ENCODE assay signal across 8 mouse cellular contexts in genomic region chr12:16799928-16800258, GRCm38 (mm10). TPM values are rescaled to one million over a fixed set of nuclear protein-coding genes. Genes with fewer than 3 reads are reported as not detected.
DNase-seq lines count a peak whose midpoint lies in the region; ATAC-seq and TF ChIP-seq lines count a peak whose summit lies in the region.

No protein-coding gene starts in this region.

- 0 out of 2 replicates have a peak, but pooled peaks cover 7% of the 10 kb centered on the region for H3K27me3 ChIP-seq in heart, embryonic 15.5 days
- H3K27me3 ChIP-seq in heart, adult 2 months (ENCODE audit: control insufficient read depth, insufficient read depth, low read length) = peaks cover 2% of the 10 kb centered on the region; the same call in 1 of the 2 replicates
- no peaks in the 10 kb centered on the region; the same call in 1 of the 2 replicates for H3K27me3 ChIP-seq in embryonic facial prominence, embryonic 14.5 days (replicated peaks; ENCODE audit: control insufficient read depth, insufficient read depth, low read length)
- H3K27me3 ChIP-seq in intestine, postnatal 0 days (replicated peaks; ENCODE audit: control insufficient read depth, insufficient read depth, low read length) = no peaks in the 10 kb centered on the region
- no peaks in the 10 kb centered on the region for H3K27me3 ChIP-seq in neural tube, embryonic 12.5 days (replicated peaks)

- H3K4me3 ChIP-seq in heart, embryonic 15.5 days = peak overlapping the region; percentile 60
- no peak overlapping the region for H3K4me3 ChIP-seq in heart, adult 2 months
- peak overlapping the region; percentile 59 for H3K4me3 ChIP-seq in embryonic facial prominence, embryonic 14.5 days (ENCODE audit: low read depth, low read length)
- peak overlapping the region; percentile 54 for H3K4me3 ChIP-seq in intestine, postnatal 0 days (ENCODE audit: low read depth, low read length)
- H3K4me3 ChIP-seq in neural tube, embryonic 12.5 days = peak overlapping the region; percentile 64

- no peaks in the 10 kb centered on the region for H3K79me2 ChIP-seq in heart, adult 2 months (replicated peaks; ENCODE audit: control insufficient read depth, insufficient read depth, low read length)

- no peaks in the 10 kb centered on the region for H3K9me3 ChIP-seq in heart, embryonic 15.5 days (replicated peaks)
- H3K9me3 ChIP-seq in embryonic facial prominence, embryonic 14.5 days (ENCODE audit: control insufficient read depth, low read length) = no peaks in the 10 kb centered on the region
- no peaks in the 10 kb centered on the region for H3K9me3 ChIP-seq in intestine, postnatal 0 days (ENCODE audit: control insufficient read depth)
- H3K9me3 ChIP-seq in neural tube, embryonic 12.5 days = no peaks in the 10 kb centered on the region

- H3K36me3 ChIP-seq in heart, embryonic 15.5 days = no peaks in the 10 kb centered on the region
- H3K36me3 ChIP-seq in heart, adult 2 months (ENCODE audit: control insufficient read depth, insufficient read depth, low read length) = no peaks in the 10 kb centered on the region
- no peaks in the 10 kb centered on the region for H3K36me3 ChIP-seq in embryonic facial prominence, embryonic 14.5 days (ENCODE audit: control insufficient read depth, insufficient read depth, low read length)
- H3K36me3 ChIP-seq in intestine, postnatal 0 days (ENCODE audit: control insufficient read depth, insufficient read depth) = no peaks in the 10 kb centered on the region
- H3K36me3 ChIP-seq in neural tube, embryonic 12.5 days = no peaks in the 10 kb centered on the region

- no peak for TF ChIP-seq EP300 in heart, adult 2 months (IDR thresholded peaks at IDR 0.05; ENCODE audit: insufficient read depth, low read depth, low read length)

- ATAC-seq in heart, embryonic 15.5 days (replicated peaks; ENCODE audit: insufficient number of reproducible peaks, insufficient read depth, low FRiP score, low read depth) = no peak
- ATAC-seq in embryonic facial prominence, embryonic 14.5 days (ENCODE audit: low read depth) = no peak
- no peak for ATAC-seq in intestine, postnatal 0 days
- peak; percentile 27; the same call in 1 of the 2 replicates for ATAC-seq in neural tube, embryonic 12.5 days (ENCODE audit: low FRiP score, low read depth)

- WGBS in heart, embryonic 15.5 days = 28% methylated on average over 6 of the region's 6 CpGs
- WGBS in heart, adult 2 months = 45% methylated on average over 3 of the region's 6 CpGs
- WGBS in embryonic facial prominence, embryonic 14.5 days = 4% methylated on average over 3 of the region's 6 CpGs
- 16% methylated on average over 6 of the region's 6 CpGs for WGBS in intestine, postnatal 0 days
- WGBS in neural tube, embryonic 12.5 days = 4% methylated on average over 4 of the region's 6 CpGs

- no peak overlapping the region for H3K9ac ChIP-seq in heart, embryonic 15.5 days
- no peak overlapping the region for H3K9ac ChIP-seq in heart, adult 2 months (ENCODE audit: low read depth, low read length)
- peak overlapping the region; percentile 70 for H3K9ac ChIP-seq in embryonic facial prominence, embryonic 14.5 days (ENCODE audit: low read depth, low read length)
- H3K9ac ChIP-seq in intestine, postnatal 0 days (ENCODE audit: low read depth, low read length) = peak overlapping the region; percentile 59
- peak overlapping the region; percentile 80; the same call in 1 of the 2 replicates for H3K9ac ChIP-seq in neural tube, embryonic 12.5 days

- peaks cover 14% of the 10 kb centered on the region for H3K4me1 ChIP-seq in heart, embryonic 15.5 days (replicated peaks)
- peaks cover 3% of the 10 kb centered on the region; the same call in 1 of the 2 replicates for H3K4me1 ChIP-seq in heart, adult 2 months (ENCODE audit: control insufficient read depth, insufficient read depth, low read length)
- peaks cover 6% of the 10 kb centered on the region for H3K4me1 ChIP-seq in embryonic facial prominence, embryonic 14.5 days (ENCODE audit: control insufficient read depth, insufficient read depth, low read length)
- 0 out of 2 replicates have a peak, but pooled peaks cover 3% of the 10 kb centered on the region for H3K4me1 ChIP-seq in intestine, postnatal 0 days (replicated peaks; ENCODE audit: control insufficient read depth, insufficient read depth, low read length)
- peaks cover 15% of the 10 kb centered on the region for H3K4me1 ChIP-seq in neural tube, embryonic 12.5 days

- no peak overlapping the region for H3K27ac ChIP-seq in heart, embryonic 15.5 days
- H3K27ac ChIP-seq in heart, adult 2 months = no peak overlapping the region
- no peak overlapping the region for H3K27ac ChIP-seq in embryonic facial prominence, embryonic 14.5 days (replicated peaks; ENCODE audit: low read depth, low read length)
- no peak overlapping the region for H3K27ac ChIP-seq in intestine, postnatal 0 days (ENCODE audit: low read depth, low read length)
- no peak overlapping the region for H3K27ac ChIP-seq in neural tube, embryonic 12.5 days

- peak overlapping the region; percentile 100 for H3K4me2 ChIP-seq in heart, embryonic 15.5 days
- peak overlapping the region; percentile 98 for H3K4me2 ChIP-seq in embryonic facial prominence, embryonic 14.5 days (ENCODE audit: low read depth, low read length)
- H3K4me2 ChIP-seq in intestine, postnatal 0 days (replicated peaks; ENCODE audit: low read depth) = peak overlapping the region; percentile 98
- peak overlapping the region; percentile 92 for H3K4me2 ChIP-seq in neural tube, embryonic 12.5 days (replicated peaks)

- TF ChIP-seq CTCF in heart, adult 2 months (IDR thresholded peaks at IDR 0.05) = no peak
- no peak for TF ChIP-seq CTCF in intestine, postnatal 0 days (IDR thresholded peaks at IDR 0.05; ENCODE audit: low read depth)

- no peak for DNase-seq in heart, adult 2 months
- no peak for DNase-seq in embryonic facial prominence, embryonic 14.5 days (ENCODE audit: low spot score)
- DNase-seq in left cerebral cortex, postnatal 4 days = no peak
- DNase-seq in layer of hippocampus, adult 11-12 months (ENCODE audit: low spot score) = no peak
- DNase-seq in left cerebral cortex, adult 9 months (ENCODE audit: low spot score in 2 of 2) = no peak

- TF ChIP-seq POLR2A in heart, adult 2 months (IDR thresholded peaks at IDR 0.05; ENCODE audit: insufficient read depth, low read depth, low read length) = no peak

- intact Hi-C loops in heart, adult 2 months (cut with DNase I) = no loop called here
- intact Hi-C loops in left cerebral cortex, postnatal 4 days (cut with DNase I) = no loop called here

RNA-seq across cellular contexts. Expression of gene Greb1, which starts 0.8 kb away (rescaled TPM):
- polyA plus RNA-seq in heart, embryonic 15.5 days (2015; fragmentation: Nextera tagmentation; extraction: Ambion mirVana) = 0.24 and 0.72 TPM in 2 replicates
- total RNA-seq in heart, adult 2 months (2021) = under 1 TPM; 0.25 to 0.39 TPM
- polyA plus RNA-seq in heart, adult 2 months (2012; rRNA removed) = 0.44 and 0.51 TPM in 2 replicates
- 1.3 TPM in 2 replicates for polyA plus RNA-seq in embryonic facial prominence, embryonic 14.5 days (2014; fragmentation: Nextera tagmentation; extraction: Ambion mirVana)
- 2.5 and 3.4 TPM in 2 replicates for polyA plus RNA-seq in intestine, postnatal 0 days (2015; fragmentation: Nextera tagmentation; extraction: Ambion mirVana)
- polyA plus RNA-seq in neural tube, embryonic 12.5 days (2016; fragmentation: Nextera tagmentation; extraction: Ambion mirVana) = 3.8 and 4.4 TPM in 2 replicates
- under 1 TPM; 0.84 to 0.97 TPM for total RNA-seq in left cerebral cortex, postnatal 4 days (2021)

RNA-seq across cellular contexts. Expression of gene E2f6, which starts 10.9 kb away (rescaled TPM):
- 40.5 and 43.8 TPM in 2 replicates for polyA plus RNA-seq in heart, embryonic 15.5 days (2015; fragmentation: Nextera tagmentation; extraction: Ambion mirVana)
- total RNA-seq in heart, adult 2 months (2021) = 10 to 100 TPM; 79.1 to 84.1 TPM
- 46.7 and 87.4 TPM in 2 replicates for polyA plus RNA-seq in heart, adult 2 months (2012; rRNA removed)
- polyA plus RNA-seq in embryonic facial prominence, embryonic 14.5 days (2014; fragmentation: Nextera tagmentation; extraction: Ambion mirVana) = 51.9 and 54.3 TPM in 2 replicates
- polyA plus RNA-seq in intestine, postnatal 0 days (2015; fragmentation: Nextera tagmentation; extraction: Ambion mirVana) = 11.7 and 12.1 TPM in 2 replicates
- polyA plus RNA-seq in neural tube, embryonic 12.5 days (2016; fragmentation: Nextera tagmentation; extraction: Ambion mirVana) = 57.8 and 60.6 TPM in 2 replicates
- 10 to 100 TPM; 19.2 to 21.9 TPM for total RNA-seq in left cerebral cortex, postnatal 4 days (2021)

Comparison
In these comparisons a context has a peak if more than half of its experiments do, and no peak if none do; other contexts are left out.
1. H3K9ac ChIP-seq: peak in embryonic facial prominence, embryonic 14.5 days (single experiment), intestine, postnatal 0 days (single experiment) and neural tube, embryonic 12.5 days (single experiment); none in heart, embryonic 15.5 days (single experiment) and heart, adult 2 months (single experiment).
2. Peak in every context shown above with its lines, with median percentiles within 50 percentile points of each other: H3K4me2 ChIP-seq.